Mouse (Mus musculus): ENCODE measurements around the gene Rpl23. TPM values are rescaled to one million over a fixed set of nuclear protein-coding genes. Genes with fewer than 3 reads are reported as not detected.

Gene Rpl23
- polyA plus RNA-seq, 1 experiment from 2014 or later: 518 TPM

- H3K36me3 ChIP-seq: peaks cover 85% of the 10 kb centered on the region
- H3K27ac ChIP-seq: no peak overlapping the region
- 98% methylated on average over 1 of the region's 1 CpGs for WGBS
- H3K27me3 ChIP-seq: no peaks in the 10 kb centered on the region
- H3K9me3 ChIP-seq: no peaks in the 10 kb centered on the region
- no peak overlapping the region for H3K4me2 ChIP-seq
- ATAC-seq (ENCODE audit: insufficient number of reproducible peaks, insufficient read depth, low FRiP score, low TSS enrichment, low read depth): no peak
- H3K9ac ChIP-seq (replicated peaks): no peak overlapping the region
- no peaks in the 10 kb centered on the region for H3K4me1 ChIP-seq (replicated peaks)
- H3K4me3 ChIP-seq (replicated peaks): no peak overlapping the region
Measured at GRCm38 (mm10) chr11:97758125-97758524, 24.1 kb downstream of the Rpl23 start.

GRCm38 (mm10) chr11:97753277-97753676, 29.0 kb downstream of the Rpl23 start:
- Histone ChIP-seq H3K36me3 (peaks cover 93% of the 10 kb centered on the region), H3K9me3 (peaks cover 3% of the 10 kb centered on the region; the same call in 1 of the 2 replicates), H3K4me3 (replicated peaks) (no peak overlapping the region), H3K27me3 (no peaks in the 10 kb centered on the region), H3K9ac (replicated peaks) (no peak overlapping the region), H3K4me1 (replicated peaks) (no peaks in the 10 kb centered on the region), H3K4me2 (no peak overlapping the region), H3K27ac (no peak overlapping the region)
- no peak for ATAC-seq (ENCODE audit: insufficient number of reproducible peaks, insufficient read depth, low FRiP score, low TSS enrichment, low read depth)
- 94% methylated on average over 8 of the region's 8 CpGs for WGBS

- ATAC-seq (ENCODE audit: insufficient number of reproducible peaks, insufficient read depth, low FRiP score, low TSS enrichment, low read depth): no peak
- no peak overlapping the region for H3K27ac ChIP-seq
- peaks cover 72% of the 10 kb centered on the region for H3K36me3 ChIP-seq
- 87% methylated on average over 5 of the region's 5 CpGs for WGBS
- H3K4me1 ChIP-seq (replicated peaks): peaks cover 4% of the 10 kb centered on the region
- H3K4me2 ChIP-seq: no peak overlapping the region
- H3K4me3 ChIP-seq (replicated peaks): no peak overlapping the region
- H3K9ac ChIP-seq (replicated peaks): no peak overlapping the region
- H3K9me3 ChIP-seq: peaks cover 3% of the 10 kb centered on the region; the same call in 1 of the 2 replicates
- H3K27me3 ChIP-seq: no peaks in the 10 kb centered on the region
Measured at GRCm38 (mm10) chr11:97748496-97748895, 33.7 kb downstream of the Rpl23 start.

GRCm38 (mm10) chr11:97747773-97748172, 34.5 kb downstream of the Rpl23 start:
- Histone ChIP-seq H3K27ac (no peak overlapping the region), H3K9ac (replicated peaks) (no peak overlapping the region), H3K9me3 (peaks cover 3% of the 10 kb centered on the region; the same call in 1 of the 2 replicates), H3K27me3 (no peaks in the 10 kb centered on the region), H3K4me2 (no peak overlapping the region), H3K4me1 (replicated peaks) (peaks cover 12% of the 10 kb centered on the region), H3K4me3 (replicated peaks) (no peak overlapping the region), H3K36me3 (peaks cover 65% of the 10 kb centered on the region)
- ATAC-seq (ENCODE audit: insufficient number of reproducible peaks, insufficient read depth, low FRiP score, low TSS enrichment, low read depth): no peak
- 95% methylated on average over 8 of the region's 8 CpGs for WGBS

- Histone ChIP-seq H3K9ac (replicated peaks) (0 out of 2 replicates have a peak overlapping the region, but pooled peaks have one; percentile 82), H3K27me3 (no peaks in the 10 kb centered on the region), H3K27ac (peak overlapping the region; percentile 94), H3K4me3 (replicated peaks) (peak overlapping the region; percentile 83), H3K36me3 (peaks cover 46% of the 10 kb centered on the region), H3K4me2 (peak overlapping the region; percentile 85), H3K9me3 (no peaks in the 10 kb centered on the region), H3K4me1 (replicated peaks) (peaks cover 18% of the 10 kb centered on the region)
- 12% methylated on average over 13 of the region's 13 CpGs for WGBS
- ATAC-seq (ENCODE audit: insufficient number of reproducible peaks, insufficient read depth, low FRiP score, low TSS enrichment, low read depth): no peak; the same call in 1 of the 2 replicates
Measured at GRCm38 (mm10) chr11:97745331-97745721, 36.9 kb downstream of the Rpl23 start.

GRCm38 (mm10) chr11:97744718-97745330, 37.4 kb downstream of the Rpl23 start:
- Histone ChIP-seq H3K27ac (peak overlapping the region; percentile 94), H3K27me3 (no peaks in the 10 kb centered on the region), H3K9me3 (no peaks in the 10 kb centered on the region), H3K36me3 (peaks cover 41% of the 10 kb centered on the region), H3K4me3 (replicated peaks) (peak overlapping the region; percentile 83), H3K4me1 (replicated peaks) (peaks cover 18% of the 10 kb centered on the region), H3K9ac (replicated peaks) (peak overlapping the region; percentile 82), H3K4me2 (peak overlapping the region; percentile 85)
- peak; percentile 94 for ATAC-seq (ENCODE audit: insufficient number of reproducible peaks, insufficient read depth, low FRiP score, low TSS enrichment, low read depth)
- WGBS: 1% methylated on average over 51 of the region's 57 CpGs

GRCm38 (mm10) chr11:97744063-97744717, 38.0 kb downstream of the Rpl23 start, which contains the start of gene Pip4k2b:
Pip4k2b (minus strand) TSS chr11:97744704.
- Histone ChIP-seq H3K4me2 (peak within 1 kb of the TSS; percentile 85), H3K4me1 (replicated peaks) (peaks cover 18% of the 10 kb centered on the region), H3K9ac (replicated peaks) (peak within 1 kb of the TSS; percentile 82), H3K4me3 (replicated peaks) (peak within 1 kb of the TSS; percentile 83), H3K27me3 (no peaks in the 10 kb centered on the region), H3K36me3 (peaks cover 34% of the 10 kb centered on the region), H3K27ac (peak within 1 kb of the TSS; percentile 94), H3K9me3 (0 out of 2 replicates have a peak, but pooled peaks cover under 1% of the 10 kb centered on the region)
- ATAC-seq (ENCODE audit: insufficient number of reproducible peaks, insufficient read depth, low FRiP score, low TSS enrichment, low read depth): peak; percentile 16; the same call in 1 of the 2 replicates
- WGBS: under 1% methylated on average over 48 of the region's 63 CpGs

- WGBS: 40% methylated on average over 9 of the region's 9 CpGs
- Histone ChIP-seq H3K9ac (replicated peaks) (peak overlapping the region; percentile 82), H3K9me3 (0 out of 2 replicates have a peak, but pooled peaks cover 3% of the 10 kb centered on the region), H3K4me3 (replicated peaks) (peak overlapping the region; percentile 83), H3K4me1 (replicated peaks) (peaks cover 18% of the 10 kb centered on the region), H3K27ac (peak overlapping the region; percentile 94; the same call in 1 of the 2 replicates), H3K36me3 (peaks cover 28% of the 10 kb centered on the region), H3K4me2 (peak overlapping the region; percentile 85), H3K27me3 (no peaks in the 10 kb centered on the region)
- no peak for ATAC-seq (ENCODE audit: insufficient number of reproducible peaks, insufficient read depth, low FRiP score, low TSS enrichment, low read depth)
Measured at GRCm38 (mm10) chr11:97743423-97743822, 38.8 kb downstream of the Rpl23 start.

- Histone ChIP-seq H3K27me3 (no peaks in the 10 kb centered on the region), H3K4me3 (replicated peaks) (peak overlapping the region; percentile 83; the same call in 1 of the 2 replicates), H3K9ac (replicated peaks) (peak overlapping the region; percentile 82; the same call in 1 of the 2 replicates), H3K36me3 (peaks cover 20% of the 10 kb centered on the region), H3K4me2 (peak overlapping the region; percentile 85), H3K27ac (no peak overlapping the region), H3K4me1 (replicated peaks) (peaks cover 18% of the 10 kb centered on the region), H3K9me3 (0 out of 2 replicates have a peak, but pooled peaks cover 3% of the 10 kb centered on the region)
- no peak for ATAC-seq (ENCODE audit: insufficient number of reproducible peaks, insufficient read depth, low FRiP score, low TSS enrichment, low read depth)
- 91% methylated on average over 9 of the region's 9 CpGs for WGBS
Measured at GRCm38 (mm10) chr11:97742591-97742990, 39.6 kb downstream of the Rpl23 start.

GRCm38 (mm10) chr11:97742157-97742556, 40.1 kb downstream of the Rpl23 start:
- Histone ChIP-seq H3K4me2 (no peak overlapping the region), H3K9ac (replicated peaks) (no peak overlapping the region), H3K27ac (no peak overlapping the region), H3K4me1 (replicated peaks) (peaks cover 18% of the 10 kb centered on the region), H3K4me3 (replicated peaks) (no peak overlapping the region), H3K9me3 (0 out of 2 replicates have a peak, but pooled peaks cover 3% of the 10 kb centered on the region), H3K27me3 (no peaks in the 10 kb centered on the region), H3K36me3 (peaks cover 16% of the 10 kb centered on the region)
- ATAC-seq (ENCODE audit: insufficient number of reproducible peaks, insufficient read depth, low FRiP score, low TSS enrichment, low read depth): no peak
- WGBS: 94% methylated on average over 5 of the region's 5 CpGs

- Histone ChIP-seq H3K9ac (replicated peaks) (no peak overlapping the region), H3K27ac (no peak overlapping the region), H3K27me3 (no peaks in the 10 kb centered on the region), H3K4me1 (replicated peaks) (peaks cover 18% of the 10 kb centered on the region), H3K4me3 (replicated peaks) (no peak overlapping the region), H3K36me3 (peaks cover 6% of the 10 kb centered on the region; the same call in 1 of the 2 replicates), H3K4me2 (no peak overlapping the region), H3K9me3 (0 out of 2 replicates have a peak, but pooled peaks cover 3% of the 10 kb centered on the region)
- no peak for ATAC-seq (ENCODE audit: insufficient number of reproducible peaks, insufficient read depth, low FRiP score, low TSS enrichment, low read depth)
- 49% methylated on average over 7 of the region's 7 CpGs for WGBS
Measured at GRCm38 (mm10) chr11:97740190-97740589, 42.0 kb downstream of the Rpl23 start.
